26 mouse cellular contexts compared by ENCODE assay signal in genomic region chr5:138076148-138076547, GRCm38 (mm10). TPM values are rescaled to one million over a fixed set of nuclear protein-coding genes. Genes with fewer than 3 reads are reported as not detected.
"Had no signal": no experiment of that assay in that cellular context is flagged by ENCODE, and none has a peak within 500 bp of the region (broad histone marks: within the 10 kb centered on the region; RNA-seq: fewer than 3 reads in every experiment).

No protein-coding gene starts in this region.

- H3K27me3 ChIP-seq: heart, embryonic 13.5 days; heart, embryonic 15.5 days; hindbrain, embryonic 13.5 days; hindbrain, embryonic 15.5 days; kidney, embryonic 15.5 days; limb, embryonic 13.5 days; limb, embryonic 15.5 days had no signal

- H3K9ac ChIP-seq: forebrain, postnatal 0 days; heart, embryonic 13.5 days; heart, embryonic 15.5 days; hindbrain, embryonic 13.5 days; hindbrain, embryonic 15.5 days; kidney, embryonic 15.5 days; limb, embryonic 13.5 days; limb, embryonic 15.5 days had no signal

- H3K4me3 ChIP-seq: heart, embryonic 13.5 days; heart, embryonic 15.5 days; hindbrain, embryonic 13.5 days; hindbrain, embryonic 15.5 days; kidney, embryonic 15.5 days; limb, embryonic 13.5 days; limb, embryonic 15.5 days had no signal

- H3K4me1 ChIP-seq: heart, embryonic 13.5 days; heart, embryonic 15.5 days; hindbrain, embryonic 13.5 days; hindbrain, embryonic 15.5 days; kidney, embryonic 15.5 days; limb, embryonic 13.5 days; limb, embryonic 15.5 days had no signal

- H3K9me3 ChIP-seq: heart, embryonic 13.5 days; heart, embryonic 15.5 days; hindbrain, embryonic 13.5 days; hindbrain, embryonic 15.5 days; kidney, embryonic 15.5 days; limb, embryonic 13.5 days; limb, embryonic 15.5 days had no signal

- ATAC-seq: forebrain, postnatal 0 days; hindbrain, postnatal 0 days had no signal

- H3K4me2 ChIP-seq: heart, embryonic 11.5 days; heart, embryonic 13.5 days; heart, embryonic 15.5 days; hindbrain, embryonic 13.5 days; hindbrain, embryonic 15.5 days; kidney, embryonic 15.5 days; limb, embryonic 13.5 days; limb, embryonic 15.5 days had no signal

- H3K36me3 ChIP-seq: heart, embryonic 13.5 days; heart, embryonic 15.5 days; hindbrain, embryonic 13.5 days; hindbrain, embryonic 15.5 days; kidney, embryonic 15.5 days; limb, embryonic 13.5 days; limb, embryonic 15.5 days had no signal

- DNase-seq: forebrain, postnatal 0 days; gastrocnemius, postnatal 14 days; gastrocnemius, postnatal 36 days; heart, adult 18-20 months; heart, postnatal 14 days; heart, postnatal 36 days; layer of hippocampus, adult 9-11 months; layer of hippocampus, postnatal 36 days; left cerebral cortex, postnatal 4 days had no signal

- H3K27ac ChIP-seq: heart, embryonic 13.5 days; heart, embryonic 15.5 days; hindbrain, embryonic 13.5 days; hindbrain, embryonic 15.5 days; hindbrain, postnatal 0 days; kidney, embryonic 15.5 days; kidney, postnatal 0 days; limb, embryonic 13.5 days; limb, embryonic 15.5 days had no signal

RNA-seq across cellular contexts. Expression of gene Smok3c, which starts 23.2 kb away (rescaled TPM):
- polyA plus RNA-seq: forebrain, postnatal 0 days; gonadal fat pad, adult 2 months; heart, embryonic 11.5 days; heart, embryonic 13.5 days; heart, embryonic 15.5 days; heart, postnatal 0 days; hindbrain, embryonic 11.5 days; hindbrain, embryonic 13.5 days; hindbrain, embryonic 15.5 days; hindbrain, postnatal 0 days; intestine, embryonic 14.5 days; kidney, adult 2 months; kidney, embryonic 15.5 days; kidney, postnatal 0 days; large intestine, adult 2 months; limb, embryonic 11.5 days; limb, embryonic 13.5 days; limb, embryonic 15.5 days had no signal

RNA-seq across cellular contexts. Expression of gene Smok3b, which starts 54.9 kb away (rescaled TPM):
- polyA plus RNA-seq: forebrain, postnatal 0 days; gonadal fat pad, adult 2 months; heart, embryonic 11.5 days; heart, embryonic 13.5 days; heart, embryonic 15.5 days; heart, postnatal 0 days; hindbrain, embryonic 11.5 days; hindbrain, embryonic 13.5 days; hindbrain, embryonic 15.5 days; hindbrain, postnatal 0 days; intestine, embryonic 14.5 days; kidney, adult 2 months; kidney, embryonic 15.5 days; kidney, postnatal 0 days; large intestine, adult 2 months; limb, embryonic 11.5 days; limb, embryonic 13.5 days; limb, embryonic 15.5 days had no signal

RNA-seq across cellular contexts. Expression of gene Smok3a, which starts 55.1 kb away (rescaled TPM):
- polyA plus RNA-seq: forebrain, postnatal 0 days; gonadal fat pad, adult 2 months; heart, embryonic 11.5 days; heart, embryonic 13.5 days; heart, embryonic 15.5 days; heart, postnatal 0 days; hindbrain, embryonic 11.5 days; hindbrain, embryonic 13.5 days; hindbrain, embryonic 15.5 days; hindbrain, postnatal 0 days; intestine, embryonic 14.5 days; kidney, adult 2 months; kidney, embryonic 15.5 days; kidney, postnatal 0 days; large intestine, adult 2 months; limb, embryonic 11.5 days; limb, embryonic 13.5 days; limb, embryonic 15.5 days had no signal
